14 mouse cellular contexts compared by ENCODE assay signal in the genomic region with DNA sequence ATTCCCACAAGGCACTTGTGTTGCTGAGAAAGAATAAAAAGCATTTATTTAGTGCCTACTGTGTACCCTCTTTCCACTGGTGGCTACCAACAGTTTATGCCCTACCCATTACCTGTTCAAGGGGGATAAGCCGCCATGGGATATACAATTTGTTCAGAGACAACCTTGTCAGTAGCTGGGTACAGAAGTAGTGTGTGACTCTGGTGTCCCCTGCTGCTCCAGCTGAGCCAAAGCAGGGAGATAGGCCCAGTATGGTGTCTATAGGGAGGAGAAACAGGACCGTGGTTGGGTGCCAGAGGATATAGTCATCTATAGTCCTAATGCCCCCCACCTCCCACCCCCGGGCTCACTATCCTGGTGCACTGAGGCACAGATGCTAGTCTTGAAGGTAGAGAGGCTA.
DNase-seq lines count a peak whose midpoint lies in the region; ATAC-seq and TF ChIP-seq lines count a peak whose summit lies in the region.
"Had no signal": no experiment of that assay in that cellular context is flagged by ENCODE, and none has a peak within 500 bp of the region (broad histone marks: within the 10 kb centered on the region; RNA-seq: fewer than 3 reads in every experiment).

No protein-coding gene starts in this region.

- DNase-seq in CD4-positive, CD25-positive, alpha-beta regulatory T cell, adult 2 months (ENCODE audit: low read depth, low spot score) = peak; percentile 43
- peak; percentile 35 for DNase-seq in kidney, postnatal 10 days
- no peak for DNase-seq in kidney, postnatal 14 days
- no peak for DNase-seq in testis, postnatal 14 days (ENCODE audit: low spot score)
- DNase-seq in stomach, postnatal 0 days (ENCODE audit: low spot score) = no peak
- no peak for DNase-seq in right cerebral cortex, adult 2 months (ENCODE audit: low spot score in 2 of 2)
- DNase-seq: kidney, postnatal 4 days; thymus, adult 2 months had no signal

- WGBS in stomach, postnatal 0 days = 72% methylated on average over 3 of the region's 3 CpGs

- H3K27me3 ChIP-seq in testis, adult 2 months (ENCODE audit: control insufficient read depth, insufficient read depth, low read length) = no peaks in the 10 kb centered on the region
- no peaks in the 10 kb centered on the region for H3K27me3 ChIP-seq in stomach, postnatal 0 days (ENCODE audit: control insufficient read depth, insufficient read depth, low read length)
- H3K27me3 ChIP-seq: heart, embryonic 12.5 days had no signal

- ATAC-seq in CD4-positive, CD25-positive, alpha-beta regulatory T cell, adult 4 months = no peak
- 0 out of 2 replicates have a peak, but pooled peaks have one; percentile 18 for ATAC-seq in stomach, postnatal 0 days (ENCODE audit: low FRiP score, low TSS enrichment)
- ATAC-seq: forebrain, embryonic 14.5 days; Patski had no signal

- no peaks in the 10 kb centered on the region for H3K9me3 ChIP-seq in stomach, postnatal 0 days (ENCODE audit: control insufficient read depth, low read length)
- H3K9me3 ChIP-seq: heart, embryonic 12.5 days; hindbrain, embryonic 12.5 days had no signal

- no peak for TF ChIP-seq EP300 in stomach, postnatal 0 days (optimal IDR thresholded peaks at IDR 0.05)

- H3K9ac ChIP-seq in stomach, postnatal 0 days (ENCODE audit: low read length) = no peak overlapping the region
- H3K9ac ChIP-seq: heart, embryonic 12.5 days; hindbrain, embryonic 12.5 days had no signal

- H3K27ac ChIP-seq in testis, adult 2 months (ENCODE audit: control insufficient read depth, insufficient read depth, low read depth, low read length) = peak overlapping the region; percentile 83
- H3K27ac ChIP-seq in stomach, postnatal 0 days (replicated peaks) = no peak overlapping the region
- H3K27ac ChIP-seq: hindbrain, embryonic 12.5 days had no signal

- TF ChIP-seq CTCF in testis, adult 2 months (IDR thresholded peaks at IDR 0.05; ENCODE audit: control insufficient read depth, insufficient read depth, insufficient replicate concordance, low read depth, low read length) = peak; percentile 18; the same call in 1 of the 2 replicates
- TF ChIP-seq CTCF in stomach, postnatal 0 days (IDR thresholded peaks at IDR 0.05; ENCODE audit: low read depth) = peak; percentile 72

- no peaks in the 10 kb centered on the region; the same call in 1 of the 2 replicates for H3K36me3 ChIP-seq in testis, adult 2 months (ENCODE audit: control insufficient read depth, insufficient read depth, low read length)
- no peaks in the 10 kb centered on the region for H3K36me3 ChIP-seq in stomach, postnatal 0 days (ENCODE audit: control insufficient read depth, insufficient read depth, low read length)
- H3K36me3 ChIP-seq: heart, embryonic 12.5 days; hindbrain, embryonic 12.5 days had no signal

- H3K4me1 ChIP-seq in testis, adult 2 months (ENCODE audit: control insufficient read depth, insufficient read depth, low read length) = peaks cover 18% of the 10 kb centered on the region
- H3K4me1 ChIP-seq in stomach, postnatal 0 days (replicated peaks; ENCODE audit: control insufficient read depth, insufficient read depth) = no peaks in the 10 kb centered on the region

- no peak for TF ChIP-seq POLR2A in testis, adult 2 months (IDR thresholded peaks at IDR 0.05; ENCODE audit: control insufficient read depth, low read depth, low read length)

- H3K4me3 ChIP-seq in testis, adult 2 months (ENCODE audit: control insufficient read depth, low read depth, low read length) = peak overlapping the region; percentile 3; the same call in 1 of the 2 replicates
- no peak overlapping the region for H3K4me3 ChIP-seq in stomach, postnatal 0 days (ENCODE audit: low read depth, low read length)
- H3K4me3 ChIP-seq: heart, embryonic 12.5 days; hindbrain, embryonic 12.5 days had no signal

- H3K4me2 ChIP-seq in stomach, postnatal 0 days (replicated peaks; ENCODE audit: low read depth) = no peak overlapping the region
- H3K4me2 ChIP-seq: heart, embryonic 12.5 days; hindbrain, embryonic 12.5 days had no signal

Comparison
In these comparisons a context has a peak if more than half of its experiments do, and no peak if none do; other contexts are left out.
1. DNase-seq: peak in CD4-positive, CD25-positive, alpha-beta regulatory T cell, adult 2 months (single experiment) and kidney, postnatal 10 days (single experiment); none in kidney, postnatal 14 days (single experiment), testis, postnatal 14 days (single experiment), stomach, postnatal 0 days (single experiment) and right cerebral cortex, adult 2 months (0 of 2).